Mouse (Mus musculus): Measurements from ENCODE around the gene Erbb2. TPM values are rescaled to one million over a fixed set of nuclear protein-coding genes. Genes with fewer than 3 reads are reported as not detected.

The Erbb2 gene
- total RNA-seq, 2 experiments from 2014 or later = 2.4 TPM

DNA sequence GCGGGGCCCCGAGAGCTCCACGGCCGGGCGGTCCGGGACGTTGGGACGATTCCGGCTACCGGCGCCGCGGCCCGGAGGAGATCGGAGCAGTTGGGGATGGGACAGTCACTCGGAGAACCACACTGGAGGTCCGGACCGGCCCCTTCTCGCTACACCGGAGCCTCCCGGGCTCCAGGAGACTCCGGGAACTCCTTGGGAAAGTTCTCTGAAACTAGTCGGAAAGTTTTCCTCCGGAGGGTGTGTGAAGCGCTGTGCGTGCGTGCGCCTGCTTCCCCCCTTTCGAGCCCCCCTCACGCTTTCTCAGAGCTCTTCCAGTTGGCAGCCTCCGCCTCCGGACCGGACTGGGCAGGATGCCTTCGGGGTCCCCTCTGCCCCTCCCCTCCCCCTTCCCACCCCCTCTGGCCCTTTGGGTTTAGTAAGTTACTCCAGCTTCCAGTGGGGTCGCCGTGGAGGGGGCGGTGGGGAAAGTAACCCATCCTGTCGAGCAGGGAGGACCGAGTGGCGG is 579 bp downstream of the Erbb2 start:
- DNase-seq (ENCODE audit: extremely low spot score in 1 of 2, low spot score in 2 of 2) = no peak
- intact Hi-C loops (cut with DNase I) = no loop called here

DNA sequence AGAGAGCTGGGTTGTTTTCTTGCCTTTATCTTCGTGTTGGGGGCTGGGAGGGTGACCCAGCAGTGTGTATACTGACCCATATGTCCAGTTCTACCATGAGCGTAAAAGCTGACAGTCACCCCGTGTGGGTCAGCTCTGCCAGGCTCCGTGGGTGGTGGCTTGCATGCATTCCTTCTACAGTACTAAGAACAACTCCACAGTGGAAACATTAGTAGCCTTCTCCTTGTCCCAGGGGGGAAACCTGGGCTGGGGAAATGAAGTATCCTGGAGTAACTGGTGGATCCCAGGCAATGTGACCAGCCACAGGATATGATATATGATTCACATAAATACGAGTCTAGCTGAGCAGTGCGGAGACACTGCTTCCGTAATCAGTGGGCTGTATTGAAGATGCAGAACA is 1.5 kb downstream of the Erbb2 start:
- DNase-seq (ENCODE audit: extremely low spot score in 1 of 2, low spot score in 2 of 2) = no peak
- intact Hi-C loops (cut with DNase I) = no loop called here

DNA sequence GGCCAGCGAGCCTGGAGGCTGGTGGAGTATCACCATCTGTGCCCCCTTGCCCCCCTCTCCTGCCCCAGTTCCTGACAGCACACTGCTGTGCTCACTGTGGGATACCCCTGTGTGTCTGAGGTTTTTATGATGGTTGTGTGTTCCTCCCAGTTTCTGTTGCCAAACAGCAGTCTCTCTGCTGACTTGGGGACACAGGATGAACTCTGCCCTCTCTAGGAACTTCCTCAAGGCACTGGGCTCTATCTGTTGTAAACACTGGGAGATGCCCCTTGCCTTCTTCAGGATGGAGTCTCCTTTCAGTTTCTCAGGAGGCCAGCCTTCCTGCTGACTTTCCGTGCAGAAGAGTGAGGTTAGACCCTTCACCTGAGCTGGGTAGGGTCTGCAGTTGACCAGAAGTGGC is 1.9 kb downstream of the Erbb2 start:
- no peak for DNase-seq (ENCODE audit: extremely low spot score in 1 of 2, low spot score in 2 of 2)
- intact Hi-C loops (cut with DNase I) = no loop called here

- DNase-seq (ENCODE audit: extremely low spot score in 1 of 2, low spot score in 2 of 2) = no peak
- intact Hi-C loops (cut with DNase I) = no loop called here
These were observed 4.8 kb downstream of the Erbb2 start for GRCm38 (mm10) chr11:98417074-98417473.

GRCm38 (mm10) chr11:98418273-98418672 is 6.0 kb downstream of the Erbb2 start:
- DNase-seq (ENCODE audit: extremely low spot score in 1 of 2, low spot score in 2 of 2) = no peak
- intact Hi-C loops (cut with DNase I) = no loop called here

GRCm38 (mm10) chr11:98418939-98419547 is 6.8 kb downstream of the Erbb2 start:
- DNase-seq (ENCODE audit: extremely low spot score in 1 of 2, low spot score in 2 of 2) = no peak
- intact Hi-C loops (cut with DNase I) = no loop called here

- intact Hi-C loops (cut with DNase I) = no loop called here
- DNase-seq (ENCODE audit: extremely low spot score in 1 of 2, low spot score in 2 of 2) = no peak
These were observed 14.3 kb downstream of the Erbb2 start for GRCm38 (mm10) chr11:98426592-98426991.

GRCm38 (mm10) chr11:98428436-98428835 is 16.2 kb downstream of the Erbb2 start:
- no peak for DNase-seq (ENCODE audit: extremely low spot score in 1 of 2, low spot score in 2 of 2)
- intact Hi-C loops (cut with DNase I) = no loop called here

DNA sequence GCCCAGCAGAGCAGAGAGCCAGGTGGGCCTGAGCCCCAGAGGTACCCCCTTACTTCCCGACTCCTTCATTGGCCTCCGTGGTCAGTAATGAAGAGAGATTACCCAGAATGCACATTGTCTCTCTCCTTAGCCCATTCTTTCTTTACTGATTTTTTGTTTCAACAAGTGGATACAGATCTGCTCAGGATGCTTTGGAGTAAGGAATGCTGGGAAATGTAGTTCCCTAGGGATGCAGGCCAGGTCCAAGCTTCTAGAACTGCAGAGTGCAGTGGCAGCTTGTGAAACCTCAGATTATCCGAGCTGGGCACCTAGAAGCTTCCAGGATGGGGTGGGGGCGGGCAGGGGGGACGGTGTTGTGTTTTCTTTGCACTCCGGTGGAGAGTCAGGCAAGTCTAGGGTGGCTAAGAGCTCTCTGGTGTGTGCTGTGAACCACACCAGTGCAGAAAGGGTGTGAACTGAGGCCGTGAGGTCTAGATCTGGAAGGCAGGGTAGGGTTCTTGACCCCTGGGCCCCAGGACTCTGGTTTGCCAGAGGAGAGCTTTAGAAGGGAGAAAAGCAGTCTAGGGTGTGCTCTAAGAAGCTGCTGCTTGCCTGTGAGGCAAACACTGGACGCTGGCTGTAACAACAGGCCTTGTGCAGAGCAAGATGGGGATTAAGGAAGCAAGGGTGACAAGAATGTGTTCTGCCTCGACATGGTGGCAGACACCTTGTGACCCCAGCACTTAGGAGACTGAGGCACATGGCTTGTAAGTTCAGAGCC is 19.7 kb downstream of the Erbb2 start:
- no peak for DNase-seq (ENCODE audit: extremely low spot score in 1 of 2, low spot score in 2 of 2)
- intact Hi-C loops (cut with DNase I) = no loop called here

- peak in 1 of 2 experiments; percentile 17 for DNase-seq (ENCODE audit: extremely low spot score in 1 of 2, low spot score in 2 of 2)
- intact Hi-C loops (cut with DNase I) = loop anchor here (5.0 kb wide), 1 partner anchor 88 kb away; the partner anchor contains the start of gene Ppp1r1b
These were observed 23.5 kb downstream of the Erbb2 start for GRCm38 (mm10) chr11:98435723-98436122.

- intact Hi-C loops (cut with DNase I) = loop anchor here (5.0 kb wide), 1 partner anchor 90 kb away; the partner anchor contains the start of gene Ppp1r1b
- DNase-seq (ENCODE audit: extremely low spot score in 1 of 2, low spot score in 2 of 2) = peak in 1 of 2 experiments; percentile 22
These were observed 25.2 kb downstream of the Erbb2 start for GRCm38 (mm10) chr11:98437441-98437840.

DNA sequence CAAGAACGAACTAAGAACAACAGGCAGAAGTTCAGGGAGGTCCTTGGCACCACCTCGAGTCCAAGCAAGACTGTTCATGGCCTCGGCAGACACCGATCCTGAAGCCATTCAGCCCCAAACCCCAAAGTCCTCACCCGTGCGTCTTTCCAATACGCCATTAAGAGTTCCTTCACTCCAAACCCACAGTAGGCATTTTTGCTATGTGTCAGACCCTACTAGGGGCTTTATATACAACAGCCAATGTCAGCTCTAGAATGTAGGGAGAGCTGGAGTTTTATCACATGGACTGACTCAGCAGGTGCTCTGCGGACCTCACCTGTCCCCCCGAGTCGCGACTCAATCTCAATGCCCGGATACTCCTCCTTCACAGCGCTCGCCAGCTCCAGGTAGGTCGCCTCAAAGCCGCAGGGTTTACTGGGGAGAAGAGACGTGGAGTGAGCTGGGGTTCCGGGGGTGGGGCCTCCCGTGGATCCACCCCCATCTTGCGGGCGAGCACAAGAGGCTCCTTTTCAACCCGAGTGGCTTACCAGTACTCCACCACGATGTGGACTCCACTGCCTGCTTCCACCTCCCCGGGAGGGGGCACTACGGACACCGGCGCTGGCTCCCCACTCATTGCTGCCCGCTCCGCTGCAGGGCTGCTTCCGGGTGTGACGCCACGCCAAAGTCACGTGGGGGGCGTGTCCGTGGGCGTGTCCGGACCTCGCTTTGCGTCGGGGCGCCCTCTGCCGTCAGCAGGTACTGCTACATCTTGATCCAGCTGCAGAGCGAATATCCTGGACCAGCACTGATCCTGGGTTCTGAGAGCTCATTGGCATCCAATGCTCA is 26.3 kb downstream of the Erbb2 start, which contains the start of gene Mien1:
Gene Mien1, minus strand, starts transcription at position 661 of the 828 bp plus-strand sequence.
- intact Hi-C loops (cut with DNase I) = loop anchor here (5.0 kb wide), 1 partner anchor 91 kb away; the partner anchor contains the start of gene Ppp1r1b
- peak; percentile 93 to 96 for DNase-seq (ENCODE audit: extremely low spot score in 1 of 2, low spot score in 2 of 2)

DNA sequence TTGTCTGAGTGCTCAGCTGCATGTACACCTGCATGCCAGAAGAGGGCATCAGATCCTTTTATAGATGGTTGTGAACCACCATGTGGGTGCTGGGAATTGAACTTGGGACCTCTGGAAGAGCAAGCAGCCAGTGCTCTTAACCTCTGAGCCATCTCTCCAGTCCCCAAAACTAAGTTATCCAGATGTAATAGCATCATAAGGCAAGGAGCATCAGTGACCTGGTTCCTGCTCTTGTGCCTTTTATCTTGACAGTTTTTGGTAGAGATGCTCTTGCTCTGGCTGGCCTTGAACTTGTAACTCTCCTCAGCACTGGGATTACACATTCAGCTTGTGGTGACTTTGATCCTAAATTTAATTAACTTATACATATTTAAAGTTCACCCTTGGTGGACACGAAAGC is 31.4 kb downstream of the Erbb2 start:
- DNase-seq (ENCODE audit: extremely low spot score in 1 of 2, low spot score in 2 of 2) = no peak
- intact Hi-C loops (cut with DNase I) = no loop called here

- DNase-seq (ENCODE audit: extremely low spot score in 1 of 2, low spot score in 2 of 2) = no peak
- intact Hi-C loops (cut with DNase I) = no loop called here
These were observed 33.0 kb downstream of the Erbb2 start for GRCm38 (mm10) chr11:98445238-98445637.

DNA sequence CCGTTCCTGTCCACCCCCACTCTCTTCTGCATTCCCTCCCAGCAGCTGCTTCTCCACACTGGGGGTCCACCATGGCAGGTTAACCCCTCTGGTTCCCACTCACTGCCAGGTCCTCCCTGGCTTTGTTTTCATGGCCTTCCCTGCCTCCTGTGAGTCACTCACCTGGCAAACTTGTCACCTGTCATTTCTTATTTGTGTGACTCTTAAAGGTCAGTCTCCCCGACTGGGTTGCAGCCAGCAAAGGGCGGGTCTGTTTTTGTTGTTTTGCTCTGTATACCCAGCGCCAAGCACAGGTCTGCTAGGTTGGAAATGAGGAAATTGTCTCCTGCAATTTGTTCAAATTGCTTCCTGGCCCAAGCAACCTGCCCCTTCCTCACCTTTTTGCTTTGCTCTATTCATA is 33.4 kb downstream of the Erbb2 start:
- intact Hi-C loops (cut with DNase I) = no loop called here
- DNase-seq (ENCODE audit: extremely low spot score in 1 of 2, low spot score in 2 of 2) = no peak

- DNase-seq (ENCODE audit: extremely low spot score in 1 of 2, low spot score in 2 of 2) = no peak
- intact Hi-C loops (cut with DNase I) = no loop called here
These were observed 33.9 kb downstream of the Erbb2 start, which contains the start of gene Grb7 for GRCm38 (mm10) chr11:98446213-98446561. Gene Grb7, plus strand, starts transcription at chr11:98446394.

- intact Hi-C loops (cut with DNase I) = no loop called here
- no peak for DNase-seq (ENCODE audit: extremely low spot score in 1 of 2, low spot score in 2 of 2)
These were observed 34.5 kb downstream of the Erbb2 start for GRCm38 (mm10) chr11:98446562-98447474.

DNA sequence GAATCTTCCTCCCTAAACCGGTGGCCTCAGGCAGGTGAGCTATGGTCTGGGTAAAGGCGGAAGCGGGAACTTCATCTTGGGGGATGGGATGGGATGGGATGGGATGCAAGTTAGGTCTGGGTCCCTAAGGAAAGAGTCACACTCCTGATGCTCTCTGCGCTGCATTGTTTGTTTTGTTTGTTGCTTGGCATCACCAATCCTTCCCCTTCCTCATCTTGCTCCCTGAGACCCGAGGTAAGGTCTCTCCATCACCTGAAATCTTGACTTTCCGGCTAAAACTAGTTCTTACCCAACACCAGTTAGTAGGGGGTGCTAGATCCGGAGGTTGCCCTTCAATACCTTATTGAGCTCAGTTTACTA is 35.2 kb downstream of the Erbb2 start:
- intact Hi-C loops (cut with DNase I) = no loop called here
- no peak for DNase-seq (ENCODE audit: extremely low spot score in 1 of 2, low spot score in 2 of 2)

Data from left cerebral cortex, postnatal 10 days (tissue).